Mouse (Mus musculus) cortical plate, adult 2 months (tissue): ENCODE results near the gene Xpnpep2.

ENCODE experiments used
- CTCF ChIP-seq: fragments of 200-500 bp; IDR thresholded peaks from 2 replicates; pipeline ENCODE4 v1.5.1; 2011; ENCODE audit warnings: mild to moderate bottlenecking, control low read depth, low read length; ENCODE audit not compliant: insufficient read depth; ENCODE audit errors: extremely low read depth
- POLR2A ChIP-seq: fragments of 200-500 bp; IDR thresholded peaks from 2 replicates; pipeline ENCODE4 v1.6.1; 2011; ENCODE audit warnings: mild to moderate bottlenecking, low read length, control low read depth; ENCODE audit not compliant: insufficient read depth; ENCODE audit errors: extremely low read depth

- TF ChIP-seq CTCF = no peak
- TF ChIP-seq POLR2A = no peak
Observed at GRCm38 (mm10) chrX:48103256-48103655, 5.3 kb upstream of the Xpnpep2 start.
